Mouse (Mus musculus) CH12.LX (cell line): ENCODE results near the gene Csdc2. TPM values are rescaled to one million over a fixed set of nuclear protein-coding genes. Genes with fewer than 3 reads are reported as not detected.

Experiments
- DNase-seq: peaks from one replicate; pipeline ENCODE4 v3.0.0-alpha.2; 2013; ENCODE audit errors: extremely low read depth
- H3K27ac ChIP-seq: 2 replicates; pipeline ENCODE4 v1.5.1; 2012; ENCODE audit warnings: low read depth, mild to moderate bottlenecking, control low read depth, moderate library complexity; ENCODE audit not compliant: insufficient read depth
- H3K27me3 ChIP-seq: replicated peaks from 2 replicates; pipeline ENCODE3; 2012; ENCODE audit warnings: inconsistent platforms
- H3K36me3 ChIP-seq, 2 experiments: replicated peaks in 1 of 2; 2 replicates each; pipeline versions ENCODE3 to v1.6.1; 2012; ENCODE audit warnings: inconsistent platforms in 1 of 2, low read length in 1 of 2, mild to moderate bottlenecking in 1 of 2, mixed read lengths in 1 of 2, moderate library complexity in 1 of 2; ENCODE audit not compliant: control insufficient read depth in 1 of 2, insufficient read depth in 1 of 2
- H3K4me1 ChIP-seq, 2 experiments: 2 replicates each; pipeline ENCODE4 v1.6.1; 2012; ENCODE audit warnings: inconsistent platforms in 1 of 2, moderate library complexity in 1 of 2; ENCODE audit not compliant: insufficient read depth in 2 of 2, control insufficient read depth in 1 of 2
- H3K4me2 ChIP-seq: 2 replicates; pipeline ENCODE4 v1.6.1; 2012; ENCODE audit warnings: low read depth, mild to moderate bottlenecking, control low read depth; ENCODE audit not compliant: poor library complexity, insufficient read depth, severe bottlenecking
- H3K4me3 ChIP-seq, 3 experiments: fragments of 150-350 bp in 1 of 3; sonication (generic) in 1 of 3; replicated peaks in 1 of 3; 2 replicates each; pipeline versions ENCODE3 to v1.5.1; 2011 to 2012; ENCODE audit warnings: low read depth in 2 of 3, low read length in 2 of 3, mild to moderate bottlenecking in 2 of 3, moderate library complexity in 2 of 3, control low read depth in 1 of 3, improper control_type of control experiment in 1 of 3, inconsistent platforms in 1 of 3, mixed read lengths in 1 of 3; ENCODE audit not compliant: poor library complexity in 1 of 3
- H3K79me2 ChIP-seq: replicated peaks from 2 replicates; pipeline ENCODE4 v1.6.1; 2012; ENCODE audit warnings: mild to moderate bottlenecking, moderate library complexity; ENCODE audit not compliant: control insufficient read depth, poor library complexity, insufficient read depth, severe bottlenecking; ENCODE audit errors: extremely low read depth
- H3K9ac ChIP-seq: 2 replicates; pipeline ENCODE4 v1.6.1; 2012; ENCODE audit warnings: low read depth, mild to moderate bottlenecking, control low read depth, moderate library complexity; ENCODE audit not compliant: insufficient read depth
- H3K9me3 ChIP-seq: replicated peaks from 2 replicates; pipeline ENCODE3; 2012; ENCODE audit warnings: low read length, inconsistent platforms, mixed read lengths
- CHD1 ChIP-seq: IDR thresholded peaks from 2 replicates; pipeline ENCODE4 v1.6.1; 2012; ENCODE audit warnings: low read depth, low read length, improper control_type of control experiment, inconsistent platforms
- CHD2 ChIP-seq: IDR thresholded peaks from 2 replicates; pipeline ENCODE4 v1.6.1; 2011; ENCODE audit warnings: low read length, improper control_type of control experiment
- CTCF ChIP-seq, 2 experiments: IDR thresholded peaks in 1 of 2; conservative IDR thresholded peaks in 1 of 2; 2 replicates each; pipeline ENCODE4 v1.5.1; 2011 to 2012; ENCODE audit warnings: low read depth in 2 of 2, low read length in 2 of 2, improper control_type of control experiment in 1 of 2, inconsistent platforms in 1 of 2, mild to moderate bottlenecking in 1 of 2, moderate library complexity in 1 of 2
- EP300 ChIP-seq: IDR thresholded peaks from 2 replicates; pipeline ENCODE4 v1.6.1; 2011; ENCODE audit warnings: low read length, improper control_type of control experiment
- ETS1 ChIP-seq: conservative IDR thresholded peaks from 2 replicates; pipeline ENCODE4 v1.6.1; 2012; ENCODE audit warnings: low read depth, mild to moderate bottlenecking, inconsistent platforms, low read length, improper control_type of control experiment, moderate library complexity
- MAFK ChIP-seq: IDR thresholded peaks from 2 replicates; pipeline ENCODE4 v1.6.1; 2011; ENCODE audit warnings: low read length, improper control_type of control experiment; ENCODE audit not compliant: insufficient replicate concordance
- MAZ ChIP-seq: IDR thresholded peaks from 2 replicates; pipeline ENCODE4 v1.6.1; 2012; ENCODE audit warnings: low read depth, mild to moderate bottlenecking, inconsistent platforms, low read length, improper control_type of control experiment, moderate library complexity
- NELFE ChIP-seq: IDR thresholded peaks from 2 replicates; pipeline ENCODE4 v1.6.1; 2011; ENCODE audit warnings: low read depth, low read length, improper control_type of control experiment
- PAX5 ChIP-seq: IDR thresholded peaks from 2 replicates; pipeline ENCODE4 v1.6.1; 2012; ENCODE audit warnings: low read length, inconsistent platforms, mixed read lengths
- POLR2AphosphoS2 ChIP-seq: IDR thresholded peaks from 2 replicates; pipeline ENCODE4 v1.6.1; 2011; ENCODE audit warnings: low read depth, low read length, improper control_type of control experiment
- RAD21 ChIP-seq: IDR thresholded peaks from 2 replicates; pipeline ENCODE4 v1.6.1; 2011; ENCODE audit warnings: low read depth, mild to moderate bottlenecking, low read length, improper control_type of control experiment, moderate library complexity
- TBP ChIP-seq: conservative IDR thresholded peaks from 2 replicates; pipeline ENCODE4 v1.6.1; 2011; ENCODE audit warnings: low read depth, low read length, improper control_type of control experiment
- TCF12 ChIP-seq: IDR thresholded peaks from 2 replicates; pipeline ENCODE4 v1.6.1; 2014; ENCODE audit warnings: low read depth, mild to moderate bottlenecking, inconsistent platforms, low read length, improper control_type of control experiment
- UBTF ChIP-seq: IDR thresholded peaks from 2 replicates; pipeline ENCODE4 v1.6.1; 2012; ENCODE audit warnings: low read depth, mild to moderate bottlenecking, inconsistent platforms, low read length, improper control_type of control experiment, moderate library complexity
- USF1 ChIP-seq: IDR thresholded peaks from 2 replicates; pipeline ENCODE4 v1.6.1; 2014; ENCODE audit warnings: low read depth, mild to moderate bottlenecking, inconsistent platforms, low read length, improper control_type of control experiment
- USF2 ChIP-seq: conservative IDR thresholded peaks from 2 replicates; pipeline ENCODE4 v1.6.1; 2011; ENCODE audit warnings: low read depth, low read length, improper control_type of control experiment
- ZC3H11A ChIP-seq: IDR thresholded peaks from 2 replicates; pipeline ENCODE4 v1.6.1; 2012; ENCODE audit warnings: low read depth, mild to moderate bottlenecking, inconsistent platforms, low read length, improper control_type of control experiment
- ZKSCAN1 ChIP-seq: IDR thresholded peaks from 2 replicates; pipeline ENCODE4 v1.6.1; 2012; ENCODE audit warnings: low read depth, inconsistent platforms, low read length, improper control_type of control experiment, borderline replicate concordance
- ZMIZ1 ChIP-seq: IDR thresholded peaks from 2 replicates; pipeline ENCODE4 v1.6.1; 2012; ENCODE audit warnings: low read depth, mild to moderate bottlenecking, inconsistent platforms, low read length, improper control_type of control experiment
- dilution Hi-C: fragments of 300-500 bp; cut with MboI; formaldehyde crosslinking; loops from 2 replicates; pipeline ENCODE4 v1.14.3; 2020; ENCODE audit warnings: low sequenced_read_pairs; ENCODE audit not compliant: extremely low pct_unique_long_range_greater_than_20kb, extremely low pct_ligation_motif_present
- in situ Hi-C: fragments of 300-500 bp; cut with MboI; formaldehyde crosslinking; loops from 3 replicates; pipeline ENCODE4 v1.14.3; 2019; ENCODE audit warnings: low sequenced_read_pairs, low pct_ligation_motif_present, low pct_unique_long_range_greater_than_20kb, mixed read lengths
- polyA plus RNA-seq: library from polyadenylated mRNA; unstranded; fragments of >175 nt; gene quantifications from 2 replicates; pipeline ENCODE4 v1.2.1, GENCODE M21; 2012; ENCODE audit warnings: low read depth; ENCODE audit not compliant: insufficient read length
- total RNA-seq, 2 experiments: library from RNA; depleted of rRNA; stranded (reverse); fragments of 300-350 nt in 1 of 2; fragments of >200 nt in 1 of 2; gene quantifications; 2 replicates each; pipeline ENCODE4 v1.2.3; 2012 to 2014

The Csdc2 gene
- total and polyA plus RNA-seq, 3 experiments = 0.08 to 0.43 TPM; not detected in 1

GRCm38 (mm10) chr15:81940219-81940618, 3.7 kb downstream of the Csdc2 start:
- H3K79me2 ChIP-seq = no peaks in the 10 kb centered on the region
- no peaks in the 10 kb centered on the region for H3K9me3 ChIP-seq
- DNase-seq = no peak
- H3K4me1 ChIP-seq = peaks cover 12 to 44% of the 10 kb centered on the region in 2 experiments
- dilution Hi-C loops (no loop called here), in situ Hi-C loops (no loop called here)
- no peak overlapping the region for H3K9ac ChIP-seq
- TF ChIP-seq ZKSCAN1 = no peak
- no peak for TF ChIP-seq MAFK
- TF ChIP-seq ZMIZ1 = no peak
- TF ChIP-seq ETS1 = no peak
- TF ChIP-seq TBP = no peak
- TF ChIP-seq CTCF (conservative IDR thresholded peaks at IDR 0.05 in 1 of 2, IDR thresholded peaks at IDR 0.05 in 1 of 2; ENCODE audit: low read depth in 2 of 2, low read length in 2 of 2) = no peak
- TF ChIP-seq USF1 = no peak
- no peak for TF ChIP-seq USF2
- TF ChIP-seq EP300 = no peak
- no peak for TF ChIP-seq ZC3H11A
- TF ChIP-seq MAZ = no peak
- TF ChIP-seq POLR2AphosphoS2 = no peak
- no peak for TF ChIP-seq NELFE
- TF ChIP-seq RAD21 = no peak
- TF ChIP-seq CHD1 = no peak
- TF ChIP-seq UBTF = no peak
- no peak for TF ChIP-seq CHD2
- TF ChIP-seq PAX5 = no peak
- no peak overlapping the region for H3K4me2 ChIP-seq
- H3K27ac ChIP-seq = no peak overlapping the region
- no peaks in the 10 kb centered on the region for H3K36me3 ChIP-seq
- no peak overlapping the region for H3K4me3 ChIP-seq
- H3K27me3 ChIP-seq = no peaks in the 10 kb centered on the region

- H3K4me1 ChIP-seq = peaks cover 12 to 41% of the 10 kb centered on the region in 2 experiments
- no peak for DNase-seq
- H3K27me3 ChIP-seq = no peaks in the 10 kb centered on the region
- no peaks in the 10 kb centered on the region for H3K36me3 ChIP-seq
- peak; percentile 28 to 31; a peak in 2 of 4 replicates for TF ChIP-seq CTCF (conservative IDR thresholded peaks at IDR 0.05 in 1 of 2, IDR thresholded peaks at IDR 0.05 in 1 of 2; ENCODE audit: low read depth in 2 of 2, low read length in 2 of 2)
- no peak for TF ChIP-seq TCF12
- no peak overlapping the region for H3K9ac ChIP-seq
- in situ Hi-C loops (no loop called here), dilution Hi-C loops (no loop called here)
- H3K27ac ChIP-seq = no peak overlapping the region
- H3K79me2 ChIP-seq = no peaks in the 10 kb centered on the region
- no peak overlapping the region for H3K4me3 ChIP-seq
- H3K9me3 ChIP-seq = no peaks in the 10 kb centered on the region
- H3K4me2 ChIP-seq = no peak overlapping the region
These were observed 4.5 kb downstream of the Csdc2 start for GRCm38 (mm10) chr15:81941010-81941409.
